Mouse (Mus musculus): ENCODE results near the gene Triobp. TPM values are rescaled to one million over a fixed set of nuclear protein-coding genes. Genes with fewer than 3 reads are reported as not detected.

The Triobp gene
- polyA plus RNA-seq, 1 experiment: 32.9 TPM

GRCm38 (mm10) chr15:78918126-78918525, 29.4 kb upstream of the Triobp start:
- peaks cover 3% of the 10 kb centered on the region for H3K4me1 ChIP-seq (ENCODE audit: control insufficient read depth, insufficient read depth, low read length)
- 90% methylated on average over 23 of the region's 23 CpGs for WGBS
- H3K27ac ChIP-seq (ENCODE audit: control insufficient read depth, insufficient read depth, low read depth, low read length, poor library complexity): no peak overlapping the region
- H3K4me3 ChIP-seq (replicated peaks; ENCODE audit: control insufficient read depth, low read depth, low read length): no peak overlapping the region
- no peak for TF ChIP-seq CTCF (IDR thresholded peaks at IDR 0.05; ENCODE audit: control insufficient read depth, insufficient read depth, low read length)
- TF ChIP-seq POLR2A (IDR thresholded peaks at IDR 0.05; ENCODE audit: borderline replicate concordance, control insufficient read depth, low read depth, low read length): no peak

GRCm38 (mm10) chr15:78919914-78920313, 27.6 kb upstream of the Triobp start:
- Histone ChIP-seq H3K4me1 (ENCODE audit: control insufficient read depth, insufficient read depth, low read length) (peaks cover 9% of the 10 kb centered on the region), H3K4me3 (replicated peaks; ENCODE audit: control insufficient read depth, low read depth, low read length) (no peak overlapping the region), H3K27ac (ENCODE audit: control insufficient read depth, insufficient read depth, low read depth, low read length, poor library complexity) (no peak overlapping the region)
- WGBS: 85% methylated on average over 12 of the region's 12 CpGs
- TF ChIP-seq CTCF (IDR thresholded peaks at IDR 0.05; ENCODE audit: control insufficient read depth, insufficient read depth, low read length) (no peak), POLR2A (IDR thresholded peaks at IDR 0.05; ENCODE audit: borderline replicate concordance, control insufficient read depth, low read depth, low read length) (no peak)

GRCm38 (mm10) chr15:78922700-78923099, 24.8 kb upstream of the Triobp start:
- Histone ChIP-seq H3K4me1 (ENCODE audit: control insufficient read depth, insufficient read depth, low read length) (peaks cover 10% of the 10 kb centered on the region), H3K4me3 (replicated peaks; ENCODE audit: control insufficient read depth, low read depth, low read length) (no peak overlapping the region), H3K27ac (ENCODE audit: control insufficient read depth, insufficient read depth, low read depth, low read length, poor library complexity) (peak overlapping the region; percentile 74)
- 22% methylated on average over 7 of the region's 7 CpGs for WGBS
- TF ChIP-seq CTCF (IDR thresholded peaks at IDR 0.05; ENCODE audit: control insufficient read depth, insufficient read depth, low read length): no peak
- TF ChIP-seq POLR2A (IDR thresholded peaks at IDR 0.05; ENCODE audit: borderline replicate concordance, control insufficient read depth, low read depth, low read length): no peak

GRCm38 (mm10) chr15:78923585-78923984, 23.9 kb upstream of the Triobp start:
- Histone ChIP-seq H3K4me1 (ENCODE audit: control insufficient read depth, insufficient read depth, low read length) (peaks cover 10% of the 10 kb centered on the region), H3K4me3 (replicated peaks; ENCODE audit: control insufficient read depth, low read depth, low read length) (no peak overlapping the region), H3K27ac (ENCODE audit: control insufficient read depth, insufficient read depth, low read depth, low read length, poor library complexity) (peak overlapping the region; percentile 74)
- WGBS: 7% methylated on average over 6 of the region's 6 CpGs
- TF ChIP-seq POLR2A (IDR thresholded peaks at IDR 0.05; ENCODE audit: borderline replicate concordance, control insufficient read depth, low read depth, low read length) (0 out of 2 replicates have a peak, but pooled peaks have one; percentile 24), CTCF (IDR thresholded peaks at IDR 0.05; ENCODE audit: control insufficient read depth, insufficient read depth, low read length) (no peak)

- TF ChIP-seq CTCF (IDR thresholded peaks at IDR 0.05; ENCODE audit: control insufficient read depth, insufficient read depth, low read length): no peak
- TF ChIP-seq POLR2A (IDR thresholded peaks at IDR 0.05; ENCODE audit: borderline replicate concordance, control insufficient read depth, low read depth, low read length): no peak
- 70% methylated on average over 8 of the region's 8 CpGs for WGBS
- peaks cover 10% of the 10 kb centered on the region for H3K4me1 ChIP-seq (ENCODE audit: control insufficient read depth, insufficient read depth, low read length)
- H3K4me3 ChIP-seq (replicated peaks; ENCODE audit: control insufficient read depth, low read depth, low read length): no peak overlapping the region
- H3K27ac ChIP-seq (ENCODE audit: control insufficient read depth, insufficient read depth, low read depth, low read length, poor library complexity): no peak overlapping the region
Observed at GRCm38 (mm10) chr15:78925129-78925528, 22.4 kb upstream of the Triobp start.

- Histone ChIP-seq H3K4me3 (replicated peaks; ENCODE audit: control insufficient read depth, low read depth, low read length) (peak within 1 kb of the TSS; percentile 65), H3K4me1 (ENCODE audit: control insufficient read depth, insufficient read depth, low read length) (peaks cover 10% of the 10 kb centered on the region), H3K27ac (ENCODE audit: control insufficient read depth, insufficient read depth, low read depth, low read length, poor library complexity) (peak within 1 kb of the TSS; percentile 85)
- TF ChIP-seq POLR2A (IDR thresholded peaks at IDR 0.05; ENCODE audit: borderline replicate concordance, control insufficient read depth, low read depth, low read length) (peak; percentile 38; the same call in 1 of the 2 replicates), CTCF (IDR thresholded peaks at IDR 0.05; ENCODE audit: control insufficient read depth, insufficient read depth, low read length) (no peak)
- 10% methylated on average over 20 of the region's 20 CpGs for WGBS
Observed at GRCm38 (mm10) chr15:78926021-78926919, 21.3 kb upstream of the Triobp start, which contains the start of gene Lgals1. Gene Lgals1, plus strand, starts transcription at chr15:78926725.

GRCm38 (mm10) chr15:78927021-78927787, 20.3 kb upstream of the Triobp start:
- peak overlapping the region; percentile 65 for H3K4me3 ChIP-seq (replicated peaks; ENCODE audit: control insufficient read depth, low read depth, low read length)
- WGBS: 15% methylated on average over 15 of the region's 15 CpGs

More at GRCm38 (mm10) chr15:78927021-78927787, 20.3 kb upstream of the Triobp start:
- H3K27ac ChIP-seq (ENCODE audit: control insufficient read depth, insufficient read depth, low read depth, low read length, poor library complexity): peak overlapping the region; percentile 85
- peaks cover 10% of the 10 kb centered on the region for H3K4me1 ChIP-seq (ENCODE audit: control insufficient read depth, insufficient read depth, low read length)
- TF ChIP-seq CTCF (IDR thresholded peaks at IDR 0.05; ENCODE audit: control insufficient read depth, insufficient read depth, low read length): no peak
- TF ChIP-seq POLR2A (IDR thresholded peaks at IDR 0.05; ENCODE audit: borderline replicate concordance, control insufficient read depth, low read depth, low read length): no peak
